Mouse (Mus musculus): ENCODE measurements around the gene Gphn. TPM values are rescaled to one million over a fixed set of nuclear protein-coding genes. Genes with fewer than 3 reads are reported as not detected.
A peak's percentile ranks its signal among the peaks of the same experiment; 100 is the strongest.

The Gphn gene
- total and polyA plus RNA-seq, 3 experiments, result 13.9 to 22.4 (median 18.2) TPM

GRCm38 (mm10) chr12:78640086-78640485, 413.9 kb downstream of the Gphn start:
- Histone ChIP-seq H3K9ac (ENCODE audit: insufficient read depth, low read depth) (no peak overlapping the region), H3K36me3 (replicated peaks in 1 of 2; ENCODE audit: control insufficient read depth in 1 of 2, insufficient read depth in 1 of 2, low read length in 1 of 2) (peaks cover 0 to 2% of the 10 kb centered on the region in 2 experiments), H3K27ac (ENCODE audit: insufficient read depth, low read depth) (no peak overlapping the region), H3K4me1 (ENCODE audit: control insufficient read depth in 1 of 2, insufficient read depth in 2 of 2) (peaks cover 0 to 9% of the 10 kb centered on the region in 2 experiments; a peak in 2 of 4 replicates), H3K79me2 (replicated peaks; ENCODE audit: control insufficient read depth, extremely low read depth, insufficient read depth, poor library complexity, severe bottlenecking) (no peaks in the 10 kb centered on the region), H3K9me3 (replicated peaks; ENCODE audit: low read length) (no peaks in the 10 kb centered on the region), H3K4me3 (replicated peaks in 1 of 3; ENCODE audit: low read depth in 2 of 3, low read length in 2 of 3, poor library complexity in 1 of 3) (no peak overlapping the region), H3K4me2 (ENCODE audit: insufficient read depth, low read depth, poor library complexity, severe bottlenecking) (no peak overlapping the region), H3K27me3 (replicated peaks) (no peaks in the 10 kb centered on the region)
- no peak for DNase-seq (ENCODE audit: extremely low read depth)
- in situ Hi-C loops (cut with MboI; ENCODE audit: low pct_ligation_motif_present, low pct_unique_long_range_greater_than_20kb, low sequenced_read_pairs), result no loop called here
- TF ChIP-seq ELF1 (IDR thresholded peaks at IDR 0.05; ENCODE audit: low read depth, low read length), result no peak
- no peak for TF ChIP-seq MEF2A (IDR thresholded peaks at IDR 0.05; ENCODE audit: borderline replicate concordance, low read depth, low read length)
- TF ChIP-seq JUND (conservative IDR thresholded peaks at IDR 0.05; ENCODE audit: low read depth, low read length), result no peak
- TF ChIP-seq NRF1 (IDR thresholded peaks at IDR 0.05; ENCODE audit: low read depth, low read length), result no peak
- no peak for TF ChIP-seq TCF12 (IDR thresholded peaks at IDR 0.05; ENCODE audit: low read depth, low read length)
- no peak for TF ChIP-seq POLR2A (IDR thresholded peaks at IDR 0.05; ENCODE audit: low read depth, low read length)
- no peak for TF ChIP-seq USF2 (conservative IDR thresholded peaks at IDR 0.05; ENCODE audit: low read depth, low read length)
- TF ChIP-seq ZMIZ1 (IDR thresholded peaks at IDR 0.05; ENCODE audit: low read depth, low read length), result no peak
- dilution Hi-C loops (cut with MboI; ENCODE audit: extremely low pct_ligation_motif_present, extremely low pct_unique_long_range_greater_than_20kb, low sequenced_read_pairs), result no loop called here

GRCm38 (mm10) chr12:78641220-78641619, 415.0 kb downstream of the Gphn start:
- in situ Hi-C loops (cut with MboI; ENCODE audit: low pct_ligation_motif_present, low pct_unique_long_range_greater_than_20kb, low sequenced_read_pairs) (no loop called here), dilution Hi-C loops (cut with MboI; ENCODE audit: extremely low pct_ligation_motif_present, extremely low pct_unique_long_range_greater_than_20kb, low sequenced_read_pairs) (no loop called here)
- Histone ChIP-seq H3K27me3 (replicated peaks) (no peaks in the 10 kb centered on the region), H3K79me2 (replicated peaks; ENCODE audit: control insufficient read depth, extremely low read depth, insufficient read depth, poor library complexity, severe bottlenecking) (no peaks in the 10 kb centered on the region), H3K9me3 (replicated peaks; ENCODE audit: low read length) (no peaks in the 10 kb centered on the region), H3K27ac (ENCODE audit: insufficient read depth, low read depth) (no peak overlapping the region), H3K4me3 (replicated peaks in 1 of 3; ENCODE audit: low read depth in 2 of 3, low read length in 2 of 3, poor library complexity in 1 of 3) (no peak overlapping the region), H3K4me2 (ENCODE audit: insufficient read depth, low read depth, poor library complexity, severe bottlenecking) (no peak overlapping the region), H3K9ac (ENCODE audit: insufficient read depth, low read depth) (no peak overlapping the region), H3K36me3 (replicated peaks in 1 of 2; ENCODE audit: control insufficient read depth in 1 of 2, insufficient read depth in 1 of 2, low read length in 1 of 2) (peaks cover 0 to 2% of the 10 kb centered on the region in 2 experiments), H3K4me1 (ENCODE audit: control insufficient read depth in 1 of 2, insufficient read depth in 2 of 2) (peaks cover 0 to 9% of the 10 kb centered on the region in 2 experiments; a peak in 2 of 4 replicates)
- DNase-seq (ENCODE audit: extremely low read depth), result peak; percentile 1
- TF ChIP-seq POLR2AphosphoS2 (IDR thresholded peaks at IDR 0.05; ENCODE audit: low read depth, low read length) (no peak), ELF1 (IDR thresholded peaks at IDR 0.05; ENCODE audit: low read depth, low read length) (no peak), TCF12 (IDR thresholded peaks at IDR 0.05; ENCODE audit: low read depth, low read length) (no peak), POLR2A (IDR thresholded peaks at IDR 0.05; ENCODE audit: low read depth, low read length) (no peak), USF1 (IDR thresholded peaks at IDR 0.05; ENCODE audit: low read depth, low read length) (no peak), NELFE (IDR thresholded peaks at IDR 0.05; ENCODE audit: low read depth, low read length) (no peak), ZNF384 (IDR thresholded peaks at IDR 0.05; ENCODE audit: low read depth, low read length) (no peak), CTCF (conservative IDR thresholded peaks at IDR 0.05 in 1 of 2, IDR thresholded peaks at IDR 0.05 in 1 of 2; ENCODE audit: low read depth in 2 of 2, low read length in 2 of 2) (no peak), JUN (IDR thresholded peaks at IDR 0.05; ENCODE audit: insufficient read depth, low read depth, low read length) (no peak), JUND (conservative IDR thresholded peaks at IDR 0.05; ENCODE audit: low read depth, low read length) (no peak), CHD2 (IDR thresholded peaks at IDR 0.05; ENCODE audit: low read length) (no peak), ZMIZ1 (IDR thresholded peaks at IDR 0.05; ENCODE audit: low read depth, low read length) (no peak), GABPA (IDR thresholded peaks at IDR 0.05; ENCODE audit: insufficient replicate concordance, low read depth, low read length) (no peak), HCFC1 (IDR thresholded peaks at IDR 0.05; ENCODE audit: low read depth, low read length) (no peak), EP300 (IDR thresholded peaks at IDR 0.05; ENCODE audit: low read length) (no peak), MYC (IDR thresholded peaks at IDR 0.05; ENCODE audit: low read depth, low read length) (no peak), E2F4 (IDR thresholded peaks at IDR 0.05; ENCODE audit: insufficient replicate concordance, low read depth, low read length) (no peak), ZC3H11A (IDR thresholded peaks at IDR 0.05; ENCODE audit: low read depth, low read length) (no peak)
